Comparison of ENCODE assay signal across 32 mouse cellular contexts in genomic region chr13:54569282-54569681, GRCm38 (mm10). TPM values are rescaled to one million over a fixed set of nuclear protein-coding genes. Genes with fewer than 3 reads are reported as not detected.
DNase-seq lines count a peak whose midpoint lies in the region; ATAC-seq and TF ChIP-seq lines count a peak whose summit lies in the region.
"Had no signal": no experiment of that assay in that cellular context is flagged by ENCODE, and none has a peak within 500 bp of the region (broad histone marks: within the 10 kb centered on the region; RNA-seq: fewer than 3 reads in every experiment).

No protein-coding gene starts in this region.

- no peak for TF ChIP-seq POLR2A in MEL (IDR thresholded peaks at IDR 0.05; ENCODE audit: control insufficient read depth in 1 of 2, insufficient read depth in 1 of 2, low read depth in 1 of 2, low read length in 2 of 2, poor library complexity in 1 of 2)

- DNase-seq in liver (peak; percentile 41), MEL (ENCODE audit: low read depth, low spot score) (peak; percentile 67)
- DNase-seq in liver, embryonic 11.5 days (ENCODE audit: low spot score): no peak
- no peak for DNase-seq in ovary, adult 18-20 months (ENCODE audit: low spot score)
- DNase-seq in gastrocnemius, postnatal 36 days: no peak
- no peak for DNase-seq in cerebellum, adult 18-20 months
- DNase-seq: adrenal gland, postnatal 10 days; cerebellum, adult 11 months; cerebellum, adult 8-10 months; cerebellum, postnatal 10 days; cerebellum, postnatal 36 days; embryo, embryonic 11 days; gastrocnemius, postnatal 25 days; heart, adult 11 months; heart, postnatal 10 days; heart, postnatal 36 days; kidney, adult 18-20 months had no signal

- H3K4me1 ChIP-seq in liver, embryonic 11.5 days (replicated peaks; ENCODE audit: control insufficient read depth, insufficient read depth, low read length): peaks cover 5% of the 10 kb centered on the region
- H3K4me1 ChIP-seq in MEL (ENCODE audit: control insufficient read depth in 1 of 2, insufficient read depth in 2 of 2, low read length in 2 of 2): peaks cover 0 to 16% of the 10 kb centered on the region in 2 experiments; a peak in 2 of 4 replicates

- H3K27me3 ChIP-seq in liver, embryonic 11.5 days (replicated peaks; ENCODE audit: control insufficient read depth, insufficient read depth, low read length): no peaks in the 10 kb centered on the region
- no peaks in the 10 kb centered on the region for H3K27me3 ChIP-seq in MEL (ENCODE audit: control insufficient read depth in 1 of 2, insufficient read depth in 2 of 2, low read length in 2 of 2)
- H3K27me3 ChIP-seq: forebrain, embryonic 15.5 days; heart, embryonic 15.5 days; Patski had no signal

- intact Hi-C loops in gastrocnemius, postnatal 36 days (cut with DNase I): loop anchor here (10.0 kb wide), 1 partner anchor 104 kb away; the partner anchor contains the start of gene Thoc3

- WGBS in liver, embryonic 11.5 days: 38% methylated on average over 1 of the region's 1 CpGs

- TF ChIP-seq RAD21 in MEL (IDR thresholded peaks at IDR 0.05; ENCODE audit: low read depth, low read length): no peak

- H3K27ac ChIP-seq in liver, embryonic 11.5 days (ENCODE audit: low read depth, low read length): no peak overlapping the region
- H3K27ac ChIP-seq in MEL (ENCODE audit: control insufficient read depth, low read depth, low read length): no peak overlapping the region
- H3K27ac ChIP-seq: embryonic facial prominence, embryonic 10.5 days; embryonic facial prominence, embryonic 13.5 days; forebrain, embryonic 12.5 days; forebrain, embryonic 15.5 days; heart, embryonic 15.5 days; hindbrain, embryonic 10.5 days; hindbrain, embryonic 13.5 days had no signal

- no peak overlapping the region for H3K4me3 ChIP-seq in liver, embryonic 11.5 days (ENCODE audit: low read depth, low read length)
- H3K4me3 ChIP-seq in MEL (ENCODE audit: control insufficient read depth in 1 of 2, insufficient read depth in 1 of 2, low read depth in 2 of 2, low read length in 2 of 2): no peak overlapping the region
- H3K4me3 ChIP-seq: embryonic facial prominence, embryonic 10.5 days; embryonic facial prominence, embryonic 13.5 days; erythroblast, embryonic 14.5 days; forebrain, embryonic 12.5 days; forebrain, embryonic 15.5 days; heart, embryonic 15.5 days; hindbrain, embryonic 10.5 days; hindbrain, embryonic 13.5 days had no signal

- no peaks in the 10 kb centered on the region for H3K9me3 ChIP-seq in liver, embryonic 11.5 days (ENCODE audit: control insufficient read depth, low read length)
- H3K9me3 ChIP-seq in MEL (replicated peaks; ENCODE audit: insufficient read depth, low read length): no peaks in the 10 kb centered on the region
- H3K9me3 ChIP-seq: embryonic facial prominence, embryonic 10.5 days; embryonic facial prominence, embryonic 13.5 days; forebrain, embryonic 12.5 days; forebrain, embryonic 15.5 days; heart, embryonic 15.5 days; hindbrain, embryonic 10.5 days; hindbrain, embryonic 13.5 days had no signal

- no peak for ATAC-seq in liver, embryonic 11.5 days (replicated peaks; ENCODE audit: low FRiP score)
- ATAC-seq in granulocyte monocyte progenitor cell, adult 5-6 weeks (replicated peaks; ENCODE audit: poor library complexity, severe bottlenecking): peak; percentile 54
- ATAC-seq: activated CD4-positive, CD25-positive, alpha-beta regulatory T cell, adult 4 months; forebrain, embryonic 15.5 days; hindbrain, embryonic 16.5 days; inflammation-experienced regulatory T-cells, adult 6 months; intestine, embryonic 16.5 days; Patski had no signal

- no peaks in the 10 kb centered on the region for H3K36me3 ChIP-seq in liver, embryonic 11.5 days (ENCODE audit: control insufficient read depth, insufficient read depth, low read length)
- peaks cover 0 to 13% of the 10 kb centered on the region in 2 experiments; a peak in 2 of 4 replicates for H3K36me3 ChIP-seq in MEL (ENCODE audit: control insufficient read depth in 1 of 2, insufficient read depth in 2 of 2, low read length in 2 of 2)
- H3K36me3 ChIP-seq: embryonic facial prominence, embryonic 10.5 days; embryonic facial prominence, embryonic 13.5 days; forebrain, embryonic 12.5 days; forebrain, embryonic 15.5 days; heart, embryonic 15.5 days; hindbrain, embryonic 10.5 days; hindbrain, embryonic 13.5 days had no signal

- no peak for TF ChIP-seq CTCF in MEL (IDR thresholded peaks at IDR 0.05 in 2 of 3, conservative IDR thresholded peaks at IDR 0.05 in 1 of 3; ENCODE audit: control insufficient read depth in 1 of 3, insufficient read depth in 1 of 3, low read depth in 2 of 3, low read length in 3 of 3, poor library complexity in 1 of 3, severe bottlenecking in 1 of 3)

- peaks cover 8% of the 10 kb centered on the region for H3K79me2 ChIP-seq in MEL (ENCODE audit: control insufficient read depth, insufficient read depth, low read length, poor library complexity)

- no peak overlapping the region for H3K9ac ChIP-seq in liver, embryonic 11.5 days (ENCODE audit: low read depth, low read length)
- no peak overlapping the region for H3K9ac ChIP-seq in MEL (ENCODE audit: control insufficient read depth, low read depth, low read length, poor library complexity, severe bottlenecking)
- H3K9ac ChIP-seq: embryonic facial prominence, embryonic 13.5 days; forebrain, embryonic 12.5 days; forebrain, embryonic 15.5 days; heart, embryonic 15.5 days; hindbrain, embryonic 13.5 days had no signal

- no peak overlapping the region for H3K4me2 ChIP-seq in liver, embryonic 11.5 days
- H3K4me2 ChIP-seq: embryonic facial prominence, embryonic 13.5 days; forebrain, embryonic 12.5 days; forebrain, embryonic 15.5 days; heart, embryonic 11.5 days; heart, embryonic 15.5 days; hindbrain, embryonic 13.5 days had no signal

- TF ChIP-seq EP300 in MEL (IDR thresholded peaks at IDR 0.05; ENCODE audit: low read depth in 1 of 2, low read length in 2 of 2): no peak

TF ChIP-seq in MEL, 35 proteins besides CTCF, POLR2A, EP300 and RAD21 (continues in another document):
- TF ChIP-seq BHLHE40 (IDR thresholded peaks at IDR 0.05; ENCODE audit: borderline replicate concordance, low read depth, low read length): no peak
- no peak for TF ChIP-seq SMC3 (IDR thresholded peaks at IDR 0.05; ENCODE audit: low read depth, low read length)
- no peak for TF ChIP-seq SIN3A (IDR thresholded peaks at IDR 0.05; ENCODE audit: low read length)
- no peak for TF ChIP-seq MYC (IDR thresholded peaks at IDR 0.05; ENCODE audit: low read depth, low read length)
- TF ChIP-seq GATA1 (IDR thresholded peaks at IDR 0.05; ENCODE audit: low read depth, low read length): no peak
- TF ChIP-seq ETS1 (IDR thresholded peaks at IDR 0.05; ENCODE audit: low read depth, low read length): no peak
- no peak for TF ChIP-seq POLR2AphosphoS5 (IDR thresholded peaks at IDR 0.05; ENCODE audit: borderline replicate concordance, low read depth, low read length)
- TF ChIP-seq ZNF384 (IDR thresholded peaks at IDR 0.05; ENCODE audit: low read depth, low read length): no peak
- TF ChIP-seq USF2 (IDR thresholded peaks at IDR 0.05; ENCODE audit: borderline replicate concordance in 1 of 2, insufficient read depth in 1 of 2, low read depth in 1 of 2, low read length in 2 of 2): no peak
- TF ChIP-seq NELFE (IDR thresholded peaks at IDR 0.05; ENCODE audit: low read depth, low read length): no peak

RNA-seq across cellular contexts. Expression of gene 4833439L19Rik, which starts 4.0 kb away (rescaled TPM):
- 95.1 and 104 TPM in 2 replicates for polyA plus RNA-seq in liver, embryonic 11.5 days (2014; fragmentation: Nextera tagmentation; extraction: Ambion mirVana)
- 32.0 and 34.2 TPM in 2 replicates for total RNA-seq in MEL (2012; rRNA removed)
- 10 to 100 TPM in 1 of 2 experiments, not detected in 1; 53.8 TPM for polyA plus RNA-seq in MEL (2012; ENCODE audit: insufficient read depth in 1 of 2, insufficient read length in 2 of 2, low read depth in 1 of 2, low replicate concordance in 2 of 2, missing spikeins in 1 of 2)
- 58.0 and 65.9 TPM in 2 replicates for total RNA-seq in granulocyte monocyte progenitor cell, adult 5-6 weeks (2014; fragmentation: Nextera tagmentation)
- total RNA-seq in granulocyte monocyte progenitor cell, adult 5-6 weeks (2017): 27.7 and 30.9 TPM in 2 replicates
- 100 to 1,000 TPM; 171 to 180 TPM for total RNA-seq in gastrocnemius, postnatal 36 days (2021)

RNA-seq across cellular contexts. Expression of gene Arl10, which starts 5.5 kb away (rescaled TPM):
- polyA plus RNA-seq in liver, embryonic 11.5 days (2014; fragmentation: Nextera tagmentation; extraction: Ambion mirVana): 15.1 and 16.8 TPM in 2 replicates
- total RNA-seq in MEL (2012; rRNA removed): 3.8 and 5.1 TPM in 2 replicates
- 10 to 100 TPM in 1 of 2 experiments, not detected in 1; 10.9 TPM for polyA plus RNA-seq in MEL (2012; ENCODE audit: insufficient read depth in 1 of 2, insufficient read length in 2 of 2, low read depth in 1 of 2, low replicate concordance in 2 of 2, missing spikeins in 1 of 2)
- 17.4 and 24.0 TPM in 2 replicates for total RNA-seq in granulocyte monocyte progenitor cell, adult 5-6 weeks (2014; fragmentation: Nextera tagmentation)
- 12.1 and 15.0 TPM in 2 replicates for total RNA-seq in granulocyte monocyte progenitor cell, adult 5-6 weeks (2017)
- 1 to 10 TPM; 2.5 to 3.0 TPM for total RNA-seq in gastrocnemius, postnatal 36 days (2021)
- polyA plus RNA-seq: erythroblast, embryonic 14.5 days had no signal

RNA-seq across cellular contexts. Expression of gene Nop16, which starts 20.6 kb away (rescaled TPM):
- polyA plus RNA-seq in liver, embryonic 11.5 days (2014; fragmentation: Nextera tagmentation; extraction: Ambion mirVana): 137 and 152 TPM in 2 replicates
- total RNA-seq in MEL (2012; rRNA removed): 126 and 131 TPM in 2 replicates
- polyA plus RNA-seq in MEL (2012; ENCODE audit: insufficient read depth in 1 of 2, insufficient read length in 2 of 2, low read depth in 1 of 2, low replicate concordance in 2 of 2, missing spikeins in 1 of 2): 100 to 1,000 TPM in 1 of 2 experiments, not detected in 1; 172 TPM
- total RNA-seq in granulocyte monocyte progenitor cell, adult 5-6 weeks (2014; fragmentation: Nextera tagmentation): 90.9 and 122 TPM in 2 replicates
- total RNA-seq in granulocyte monocyte progenitor cell, adult 5-6 weeks (2017): 101 and 118 TPM in 2 replicates
- total RNA-seq in gastrocnemius, postnatal 36 days (2021): 10 to 100 TPM; 17.7 to 17.9 TPM

RNA-seq across cellular contexts. Expression of gene Higd2a, which starts 20.7 kb away (rescaled TPM):
- 162 and 177 TPM in 2 replicates for polyA plus RNA-seq in liver, embryonic 11.5 days (2014; fragmentation: Nextera tagmentation; extraction: Ambion mirVana)
- total RNA-seq in MEL (2012; rRNA removed): 54.0 and 59.8 TPM in 2 replicates
- polyA plus RNA-seq in MEL (2012; ENCODE audit: insufficient read depth in 1 of 2, insufficient read length in 2 of 2, low read depth in 1 of 2, low replicate concordance in 2 of 2, missing spikeins in 1 of 2): 100 to 1,000 TPM in 1 of 2 experiments, not detected in 1; 131 TPM
- total RNA-seq in granulocyte monocyte progenitor cell, adult 5-6 weeks (2014; fragmentation: Nextera tagmentation): 111 and 118 TPM in 2 replicates
- total RNA-seq in granulocyte monocyte progenitor cell, adult 5-6 weeks (2017): 36.5 and 67.4 TPM in 2 replicates
- total RNA-seq in gastrocnemius, postnatal 36 days (2021): 100 to 1,000 TPM; 145 to 149 TPM

RNA-seq across cellular contexts. Expression of gene Cltb, which starts 41.9 kb away (rescaled TPM):
- 31.9 and 32.3 TPM in 2 replicates for polyA plus RNA-seq in liver, embryonic 11.5 days (2014; fragmentation: Nextera tagmentation; extraction: Ambion mirVana)
- total RNA-seq in MEL (2012; rRNA removed): 23.5 and 25.0 TPM in 2 replicates
- polyA plus RNA-seq in MEL (2012; ENCODE audit: insufficient read depth in 1 of 2, insufficient read length in 2 of 2, low read depth in 1 of 2, low replicate concordance in 2 of 2, missing spikeins in 1 of 2): 10 to 100 TPM in 1 of 2 experiments, not detected in 1; 59.9 TPM
- total RNA-seq in granulocyte monocyte progenitor cell, adult 5-6 weeks (2014; fragmentation: Nextera tagmentation): 4.5 and 6.6 TPM in 2 replicates
- total RNA-seq in granulocyte monocyte progenitor cell, adult 5-6 weeks (2017): 7.8 and 12.3 TPM in 2 replicates
- total RNA-seq in gastrocnemius, postnatal 36 days (2021): 100 to 1,000 TPM; 132 to 139 TPM

Comparison
In these comparisons a context has a peak if more than half of its experiments do, and no peak if none do; other contexts are left out.
1. DNase-seq: peak in liver (single experiment) and MEL (single experiment); none in liver, embryonic 11.5 days (single experiment), ovary, adult 18-20 months (single experiment), gastrocnemius, postnatal 36 days (0 of 2) and cerebellum, adult 18-20 months (0 of 2).